Mouse (Mus musculus): ENCODE measurements at regions not wholly inside any gene's neighbourhood (a gene's known extent, or its start where the extent isn't known, plus 50 kb on each side); places are given as distances from the start of the nearest gene placed in this dataset.

DNA sequence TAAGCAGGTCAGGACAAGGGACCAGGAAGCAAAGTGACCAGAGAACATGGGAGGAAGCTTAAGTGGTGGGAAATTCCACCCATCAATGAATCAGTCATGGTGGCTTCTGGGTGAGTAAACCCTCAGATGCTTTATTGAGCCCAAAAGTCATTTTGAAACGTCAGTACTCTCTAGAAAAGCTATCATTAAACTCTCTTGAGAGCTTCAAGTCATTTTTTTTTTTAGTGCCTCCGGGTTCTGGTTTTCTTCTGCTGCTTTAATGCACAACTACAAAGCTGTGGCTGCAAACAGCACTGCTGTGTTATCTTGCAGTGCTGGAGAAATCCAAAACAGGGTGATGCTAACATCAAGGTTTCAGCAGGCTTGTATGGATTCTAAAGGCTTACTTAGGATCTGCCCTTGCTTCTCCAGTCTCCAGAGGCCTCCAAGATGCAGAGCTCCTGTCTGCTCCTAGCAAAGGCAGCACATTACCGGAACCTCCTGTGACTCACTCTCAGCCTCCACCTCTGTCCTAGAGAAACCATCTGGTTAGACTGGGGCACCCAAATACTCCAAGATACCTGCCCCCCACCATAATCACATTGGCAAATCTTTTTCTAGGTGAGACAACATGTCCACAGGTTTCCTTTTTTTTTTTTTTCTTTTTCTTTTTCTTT is 133.2 kb downstream of the Gipc2 start:
- TF ChIP-seq CTCF (IDR thresholded peaks at IDR 0.05; ENCODE audit: low read depth, low read length), result no peak
- TF ChIP-seq POLR2A (IDR thresholded peaks at IDR 0.05; ENCODE audit: borderline replicate concordance, low read depth, low read length), result no peak

All from bone marrow macrophage, adult 2 months (primary cell).